Mouse (Mus musculus) liver, adult 2 months (tissue): Measurements from ENCODE around the gene Rspry1.

ENCODE experiments used
- CTCF ChIP-seq: fragments of 200-500 bp; IDR thresholded peaks from 2 replicates; pipeline ENCODE4 v1.5.1; 2011; ENCODE audit warnings: low read depth, low read length, control low read depth
- POLR2A ChIP-seq: fragments of 200-500 bp; IDR thresholded peaks from 2 replicates; pipeline ENCODE4 v1.6.1; 2011; ENCODE audit warnings: low read length, control low read depth; ENCODE audit not compliant: insufficient read depth; ENCODE audit errors: extremely low read depth

DNA sequence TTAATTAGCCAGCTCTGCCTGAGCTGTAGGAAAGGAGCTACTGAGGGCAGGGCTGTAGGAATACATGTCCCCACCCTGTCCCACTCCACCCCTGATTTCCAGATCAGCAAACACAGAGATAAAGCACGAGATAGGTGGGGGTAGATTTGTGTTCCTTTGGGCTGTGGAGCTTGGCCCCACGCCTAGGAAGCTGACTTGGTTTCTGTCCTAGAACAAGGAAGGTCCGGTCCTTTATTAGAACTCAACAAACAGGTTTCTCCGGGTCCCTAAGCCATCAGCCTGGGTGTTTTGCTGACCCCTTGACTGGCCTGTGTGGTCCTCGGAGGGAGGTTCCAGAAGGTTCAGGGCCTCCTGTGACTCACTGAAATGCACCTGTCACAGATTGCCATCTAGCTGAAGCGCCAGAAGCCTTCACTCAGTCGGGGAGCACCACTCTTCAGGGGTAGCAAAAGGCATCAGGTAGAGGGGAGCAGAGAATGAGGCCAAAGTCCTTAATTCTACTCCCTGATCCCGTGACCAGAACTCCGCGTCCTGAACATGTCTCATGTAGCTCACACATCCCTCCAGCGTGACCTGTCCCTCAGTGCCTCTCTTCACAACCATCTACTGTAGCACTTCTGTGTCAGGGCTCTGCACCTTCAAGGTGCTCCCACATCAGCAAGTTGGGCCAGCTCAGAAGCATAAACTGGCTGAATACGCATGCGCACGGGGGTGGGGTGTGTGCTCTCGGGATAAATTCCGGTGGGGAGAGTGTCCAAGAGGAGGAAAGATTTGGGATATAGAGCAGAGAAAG lies 81.2 kb downstream of the Rspry1 start:
- TF ChIP-seq CTCF (no peak), POLR2A (no peak)
